Mouse (Mus musculus): ENCODE measurements around the gene Dhx29.
A peak's percentile ranks its signal among the peaks of the same experiment; 100 is the strongest.

Dhx29 gene

DNA sequence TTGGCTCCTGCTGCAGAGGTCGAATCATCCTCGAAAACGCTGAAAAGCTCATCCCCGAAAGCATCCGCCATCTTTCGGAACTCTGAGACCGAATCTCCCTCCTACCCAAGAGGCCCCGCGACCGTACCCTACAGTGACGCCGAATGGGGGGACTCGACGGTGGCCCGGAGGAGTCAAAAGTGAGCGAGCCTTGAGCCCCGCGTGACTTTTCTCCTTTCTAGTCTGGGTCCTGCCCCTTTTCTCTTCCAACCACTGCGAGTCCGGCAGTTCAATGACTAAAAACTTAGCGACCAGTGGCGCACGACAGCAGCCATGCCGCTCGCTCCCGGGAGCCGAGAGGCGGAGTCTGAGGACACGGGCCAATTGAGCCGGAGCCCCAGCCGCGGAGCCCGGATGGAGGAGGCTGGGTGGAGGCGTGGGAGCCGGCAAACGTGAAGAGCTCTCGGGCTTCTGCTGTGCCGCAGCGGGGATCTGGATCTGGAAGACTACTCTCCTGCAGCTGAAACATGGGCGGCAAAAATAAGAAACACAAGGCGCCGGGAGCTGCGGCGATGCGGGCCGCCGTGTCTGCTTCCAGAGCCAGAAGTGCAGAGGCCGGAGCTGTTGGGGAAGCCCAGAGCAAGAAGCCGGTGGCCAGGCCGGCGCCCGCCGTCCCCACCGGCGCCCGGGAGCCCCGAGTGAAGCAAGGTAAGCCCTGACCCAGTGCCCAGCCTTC is at the start of gene Dhx29, which contains the start of gene Mtrex:
Gene Dhx29, plus strand, starts transcription at position 168 of the 715 bp plus-strand sequence.
Gene Mtrex, minus strand, starts transcription at position 112 of the 715 bp plus-strand sequence.
- DNase-seq (ENCODE audit: low spot score): peak; percentile 97

DNA sequence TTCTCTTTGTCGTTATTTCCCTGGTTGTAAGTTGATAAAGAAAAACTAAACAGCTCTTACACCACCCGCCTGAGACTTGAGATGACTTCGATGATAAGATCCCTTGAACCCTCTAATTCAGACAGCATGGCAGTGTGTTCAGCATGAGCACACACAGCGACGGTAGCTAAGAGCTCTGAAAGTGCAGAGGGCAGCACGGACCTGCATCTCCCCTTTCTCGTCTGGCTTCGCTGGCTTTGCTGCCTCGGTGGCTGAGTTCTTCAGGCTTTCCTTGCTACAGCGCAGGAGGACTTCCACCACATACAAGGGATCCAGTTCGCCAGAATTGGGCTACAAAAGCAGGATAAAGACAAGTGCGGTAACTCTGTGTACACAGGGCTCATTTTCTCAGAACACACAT is 40.0 kb upstream of the Dhx29 start:
- DNase-seq (ENCODE audit: low spot score): no peak

DNA sequence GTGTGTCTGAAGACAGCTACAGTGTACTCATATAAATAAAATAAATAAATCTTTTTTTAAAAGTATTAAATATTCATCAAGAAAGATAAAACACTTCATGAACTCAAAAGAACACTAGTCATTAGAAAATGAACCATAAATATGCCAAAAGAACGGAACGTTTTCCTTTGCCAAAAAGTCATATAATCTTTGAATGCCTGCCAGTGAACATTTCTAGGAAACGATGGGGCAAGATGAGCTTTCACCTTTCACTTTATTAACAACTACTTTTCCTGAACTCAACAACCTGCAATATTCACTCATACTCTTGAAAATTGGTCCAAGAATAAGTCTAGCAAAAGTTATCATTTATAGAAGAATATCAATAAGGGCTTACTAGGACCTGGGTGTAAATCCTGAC is 25.1 kb upstream of the Dhx29 start:
- DNase-seq (ENCODE audit: low spot score): no peak

DNA sequence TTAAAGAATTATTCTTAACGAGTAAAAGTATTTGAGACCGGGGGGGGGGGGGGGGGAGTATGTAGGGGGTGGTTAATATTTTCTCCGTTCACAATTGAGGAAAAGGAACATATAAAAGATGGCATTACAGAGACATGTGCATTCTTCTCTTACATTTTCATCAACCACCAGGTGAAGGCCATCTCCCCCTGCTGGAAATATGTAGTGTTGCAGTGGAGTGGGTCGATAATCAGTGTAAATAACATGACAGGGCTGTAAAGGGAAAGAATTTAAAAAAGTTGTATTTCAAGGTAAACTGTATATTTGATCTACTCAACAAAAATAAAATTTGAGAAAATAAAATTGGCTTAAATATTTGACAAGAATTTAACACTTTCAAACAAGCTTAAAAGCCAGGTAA is 17.6 kb upstream of the Dhx29 start:
- DNase-seq (ENCODE audit: low spot score): peak; percentile 32

DNA sequence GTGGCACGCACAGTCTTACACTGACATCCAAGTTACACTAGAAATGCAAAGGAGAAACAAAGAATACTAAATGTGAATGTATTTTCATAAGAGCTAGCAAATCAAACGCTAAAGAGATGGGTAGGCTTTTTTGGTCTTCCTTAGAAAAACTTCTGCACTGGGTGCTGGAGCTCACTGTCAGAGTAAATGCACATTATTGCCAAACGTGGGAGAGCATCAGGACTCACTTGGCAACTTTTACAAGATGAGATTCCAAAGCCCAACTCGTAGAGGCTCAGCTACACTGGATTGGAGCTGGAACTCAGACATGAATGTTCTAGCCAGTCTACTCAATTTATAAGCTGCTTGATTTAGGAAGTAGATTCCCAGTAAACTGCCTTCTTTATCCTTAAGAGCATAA is 16.8 kb upstream of the Dhx29 start:
- no peak for DNase-seq (ENCODE audit: low spot score)

DNA sequence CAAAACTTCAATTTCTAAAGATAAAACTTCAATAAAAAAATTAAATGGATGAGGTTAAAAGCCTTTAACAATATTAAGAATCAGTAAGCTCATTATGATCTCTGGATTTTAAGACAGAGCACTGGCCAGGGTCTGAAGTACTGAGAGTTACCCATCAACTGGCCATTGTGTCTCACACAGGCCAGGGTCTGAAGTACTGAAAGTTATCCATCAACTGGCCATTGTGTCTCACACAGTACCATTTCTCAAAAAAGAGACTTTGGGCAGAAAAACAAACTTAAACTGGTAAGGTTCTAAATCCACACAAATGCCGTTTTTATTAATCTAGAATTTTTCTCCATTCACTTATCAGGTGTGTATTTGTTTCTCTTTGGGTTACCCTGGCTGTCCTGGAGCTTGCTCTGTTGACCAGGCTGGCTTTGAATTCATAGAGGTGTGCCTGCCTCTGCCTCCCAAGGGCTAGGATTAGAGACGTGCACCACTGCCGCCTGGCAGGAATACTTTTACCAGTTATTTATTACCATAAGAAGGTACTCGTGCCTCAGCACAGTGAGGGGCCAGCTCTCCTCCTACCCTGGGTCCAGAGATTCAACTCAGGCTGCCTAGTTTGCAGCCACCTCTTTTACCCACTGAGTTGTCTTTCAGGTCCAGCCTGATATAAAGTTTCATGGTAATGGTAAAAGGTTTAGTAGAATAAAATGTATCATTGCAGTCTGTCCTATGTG is 8.0 kb upstream of the Dhx29 start:
- no peak for DNase-seq (ENCODE audit: low spot score)

DNA sequence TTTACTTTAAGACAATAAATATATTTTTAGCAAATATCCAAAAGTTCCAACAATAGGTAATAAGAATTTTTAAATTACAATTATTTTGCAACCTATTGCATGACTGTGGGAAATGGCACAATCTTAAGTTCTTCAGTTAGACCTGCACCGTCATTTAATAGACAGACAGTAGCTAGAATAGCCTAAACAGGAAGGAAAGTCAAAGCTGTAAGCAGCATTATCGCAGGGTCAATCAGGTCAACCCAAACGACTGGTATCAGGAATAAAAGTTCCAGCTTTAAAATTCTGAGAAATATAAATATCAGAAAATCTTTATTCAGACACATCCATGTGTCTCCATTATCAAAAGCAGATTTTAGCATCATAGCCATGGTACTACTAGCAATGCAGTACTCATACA is 6.3 kb upstream of the Dhx29 start:
- no peak for DNase-seq (ENCODE audit: low spot score)

DNA sequence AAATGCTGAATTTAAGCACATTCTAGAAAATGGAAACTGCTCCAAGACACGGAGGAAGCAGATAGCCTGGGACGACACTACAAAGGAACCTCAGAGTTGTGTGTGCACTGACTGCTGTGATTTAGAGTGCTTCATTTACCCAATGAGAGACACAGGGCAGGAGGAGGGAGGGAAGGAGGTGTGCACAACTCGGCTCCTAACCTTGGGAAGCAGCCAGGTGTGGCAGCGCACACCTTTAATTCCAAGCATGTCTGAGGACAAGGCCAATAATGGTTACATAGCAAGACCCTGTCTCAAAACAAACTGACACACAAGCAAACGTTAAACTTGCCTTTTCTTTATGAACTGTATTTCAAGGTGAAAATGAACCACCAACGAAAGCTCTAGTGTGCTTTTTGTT is 2.0 kb upstream of the Dhx29 start:
- no peak for DNase-seq (ENCODE audit: low spot score)

DNA sequence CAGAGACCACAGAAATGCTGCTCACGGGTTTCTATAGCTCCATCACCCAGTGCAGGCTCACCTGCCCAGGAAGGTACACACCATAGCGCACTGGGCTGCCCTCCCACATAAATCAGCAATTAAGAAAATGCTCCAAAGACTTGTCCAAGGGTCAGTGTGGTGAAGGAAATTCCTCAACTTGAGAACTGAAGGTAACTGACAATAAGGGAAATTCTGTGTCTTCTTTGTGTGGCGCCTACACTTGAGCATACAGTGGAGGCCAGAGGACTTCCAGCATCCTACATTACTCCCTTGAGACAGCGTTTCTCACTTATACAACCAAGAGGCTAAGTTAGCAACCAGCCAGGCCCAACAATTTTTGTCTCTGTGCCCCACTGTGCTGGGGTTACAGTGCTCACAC is 1.3 kb upstream of the Dhx29 start:
- DNase-seq (ENCODE audit: low spot score): no peak

DNA sequence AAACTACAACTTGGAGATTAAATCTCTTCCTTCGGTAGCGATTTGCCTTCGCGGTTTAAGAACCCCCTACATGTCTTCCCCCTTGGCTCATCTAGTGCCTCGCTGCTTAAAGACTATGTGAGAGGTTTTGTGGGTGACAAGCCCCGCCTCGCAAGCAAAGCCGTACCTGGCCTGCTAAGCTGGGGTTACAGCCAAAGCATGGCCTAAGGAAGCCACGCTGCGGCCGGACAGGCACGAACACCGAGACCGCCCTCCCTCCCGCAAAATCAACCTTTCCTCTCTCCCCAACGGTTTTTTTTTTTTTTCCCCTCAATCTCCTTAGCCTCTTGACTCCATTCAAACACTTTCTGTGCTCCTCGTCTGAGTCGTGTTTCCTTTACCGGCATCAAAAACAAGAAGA is 458 bp upstream of the Dhx29 start:
- peak; percentile 38 for DNase-seq (ENCODE audit: low spot score)

DNA sequence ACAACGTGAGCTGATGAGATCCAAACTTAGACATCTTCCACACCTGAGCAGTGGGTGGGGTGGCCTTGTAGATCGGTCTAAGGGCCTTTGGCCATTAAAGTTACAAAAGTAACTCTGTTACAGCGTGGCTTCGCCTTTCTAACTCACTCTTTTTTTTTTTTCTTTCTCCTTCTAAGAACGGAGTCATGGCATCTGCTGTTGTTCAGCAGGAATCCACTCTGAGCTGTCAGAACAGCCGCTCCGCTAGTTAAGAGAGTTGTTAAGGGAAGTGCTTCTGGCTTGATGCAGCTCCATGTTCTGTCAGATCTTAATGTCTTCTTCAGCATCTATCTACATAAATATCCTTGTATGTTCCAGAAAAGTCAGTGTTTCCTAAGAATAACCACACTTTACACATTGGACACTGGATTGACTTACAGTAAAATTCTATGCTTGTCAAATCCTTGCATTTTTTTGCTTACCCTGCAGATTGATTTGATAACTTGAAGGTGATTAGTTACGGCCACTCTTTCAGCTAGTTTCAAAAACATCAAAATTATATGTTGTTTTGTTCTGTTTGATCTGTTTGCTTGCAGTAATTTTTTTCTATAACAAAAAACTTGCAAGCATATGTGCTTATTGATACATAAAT is 899 bp downstream of the Dhx29 start:
- DNase-seq (ENCODE audit: low spot score): no peak

DNA sequence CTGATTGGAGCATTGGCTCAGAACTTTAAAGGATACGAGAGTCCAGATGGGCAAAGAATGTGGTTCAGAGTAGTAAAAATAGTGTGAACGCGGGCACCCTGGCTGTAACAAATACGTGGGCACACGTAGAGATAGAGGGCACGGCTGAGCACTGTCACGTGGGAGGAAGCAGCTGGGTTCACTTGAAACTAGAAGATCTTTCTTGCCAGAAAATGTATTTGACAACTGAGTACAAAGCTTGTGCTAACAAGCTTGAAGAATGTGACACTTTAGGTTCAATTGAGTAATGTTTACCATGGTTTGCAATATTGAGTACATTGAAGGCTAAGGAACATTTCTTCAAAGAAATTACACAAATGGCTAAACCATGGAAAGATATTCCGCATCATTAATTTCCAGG is 10.9 kb downstream of the Dhx29 start:
- no peak for DNase-seq (ENCODE audit: low spot score)

DNA sequence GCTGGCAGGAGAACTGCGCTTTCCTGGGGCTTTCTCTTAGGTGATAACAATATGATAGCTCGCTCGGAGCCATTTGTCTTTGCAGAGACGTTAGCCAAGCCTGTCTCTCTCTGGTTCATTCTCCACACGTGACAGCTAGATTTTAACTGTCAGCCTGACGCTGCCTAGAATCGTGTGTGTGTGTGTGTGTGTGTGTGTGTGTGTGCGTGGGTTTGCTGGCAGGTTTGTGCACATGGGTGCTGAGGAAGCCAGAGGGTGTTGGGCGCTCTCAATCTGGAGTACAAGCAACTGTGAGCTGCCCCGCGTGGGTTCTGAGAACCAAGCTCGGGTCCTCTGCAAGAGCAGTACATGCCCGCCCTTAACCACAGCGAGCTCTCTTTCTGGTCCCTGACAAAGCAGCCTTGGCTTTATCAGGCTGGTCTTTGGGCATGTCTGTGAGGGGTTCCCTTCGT is 14.7 kb downstream of the Dhx29 start:
- no peak for DNase-seq (ENCODE audit: low spot score)

DNA sequence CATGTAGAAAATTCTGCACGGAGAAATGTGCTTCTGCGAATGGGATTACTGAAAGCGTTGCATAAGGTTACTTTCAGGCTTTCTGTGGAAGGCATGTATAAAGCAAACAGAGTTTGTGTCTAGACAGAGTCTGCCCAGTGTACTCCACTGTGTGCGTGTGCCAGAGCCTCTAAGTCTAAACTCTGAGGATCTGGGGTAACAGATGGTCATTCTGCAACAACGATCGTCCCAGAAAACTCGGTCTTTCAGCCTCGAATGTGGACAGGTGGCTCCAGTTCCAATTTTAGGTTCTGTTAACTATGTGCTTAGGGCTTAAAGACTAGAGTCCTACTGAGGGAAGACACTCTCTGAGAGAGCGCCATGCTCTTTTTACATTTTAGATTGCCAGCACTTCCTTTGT is 18.1 kb downstream of the Dhx29 start:
- DNase-seq (ENCODE audit: low spot score): no peak

DNA sequence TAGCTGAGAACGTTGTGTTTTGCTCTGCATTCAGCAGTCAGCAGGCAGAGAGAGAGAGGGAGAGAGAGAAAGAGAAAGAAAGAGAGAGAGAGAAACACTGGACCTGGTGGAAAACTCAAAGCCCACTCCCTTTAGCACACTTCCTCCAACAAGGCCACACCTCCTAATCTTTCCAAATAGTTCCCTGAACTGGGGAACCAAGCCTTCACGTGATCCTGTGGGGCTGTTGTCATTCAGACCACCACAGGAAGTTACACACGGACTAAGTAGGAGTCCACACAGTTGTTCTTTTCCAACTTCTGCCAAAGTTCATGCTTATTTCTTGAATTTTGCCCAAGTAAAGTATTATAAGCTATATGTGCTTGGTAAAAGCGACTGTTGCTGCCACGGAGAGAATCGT is 18.6 kb downstream of the Dhx29 start:
- no peak for DNase-seq (ENCODE audit: low spot score)

DNA sequence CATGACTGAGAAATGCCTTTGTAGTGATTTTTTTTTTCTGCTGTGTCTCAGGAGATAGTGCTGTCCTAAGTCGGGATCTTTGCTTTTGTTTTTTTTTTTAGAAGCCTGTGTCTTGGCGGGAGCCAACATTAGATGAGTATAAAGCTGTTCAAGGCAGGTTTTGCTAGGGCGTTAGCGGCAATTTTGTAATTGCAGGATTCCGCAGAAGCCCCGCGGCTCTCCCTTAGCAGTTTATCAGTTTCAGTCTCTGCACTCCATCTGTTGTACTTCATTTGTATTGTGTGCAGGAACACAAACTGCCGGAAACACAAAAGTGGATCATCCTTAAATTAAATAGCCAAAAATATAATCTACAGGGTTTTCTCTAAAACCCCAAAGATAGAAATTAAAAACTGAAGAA is 26.8 kb downstream of the Dhx29 start:
- no peak for DNase-seq (ENCODE audit: low spot score)

DNA sequence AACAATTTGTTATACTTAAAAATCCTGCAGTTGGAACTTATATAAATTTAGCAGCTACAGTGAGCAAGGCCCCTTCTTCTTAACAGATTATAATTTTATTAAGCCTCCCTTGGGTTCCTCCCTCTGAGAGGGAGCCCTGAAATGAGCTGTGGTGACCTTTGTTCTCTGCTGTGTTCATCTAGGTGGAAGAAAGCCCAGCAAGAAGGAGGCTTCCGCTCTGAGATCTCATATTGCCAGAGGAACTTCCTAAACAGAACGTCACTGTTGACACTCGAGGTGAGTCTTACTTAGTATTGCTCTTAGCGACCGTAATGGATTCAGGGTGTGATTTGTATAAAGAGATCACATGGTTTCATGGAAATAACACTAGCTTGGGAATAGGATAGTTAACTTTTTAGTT is 35.8 kb downstream of the Dhx29 start:
- no peak for DNase-seq (ENCODE audit: low spot score)

DNA sequence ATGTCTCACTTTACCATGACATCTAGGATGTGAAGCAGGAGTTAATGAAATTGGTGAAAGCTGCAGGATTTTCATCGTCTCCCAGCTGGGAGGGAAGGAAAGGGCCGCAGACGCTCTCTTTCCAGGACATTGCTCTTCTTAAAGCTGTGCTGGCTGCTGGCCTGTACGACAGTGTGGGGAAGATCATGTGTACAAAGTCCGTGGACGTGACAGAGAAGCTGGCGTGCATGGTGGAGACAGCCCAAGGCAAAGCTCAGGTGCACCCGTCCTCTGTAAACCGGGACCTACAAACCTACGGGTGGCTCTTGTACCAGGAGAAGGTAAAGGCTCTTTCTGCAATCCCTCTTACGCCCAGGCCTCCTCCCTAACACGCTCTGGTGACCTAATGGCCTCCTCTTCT is 37.2 kb downstream of the Dhx29 start:
- DNase-seq (ENCODE audit: low spot score): no peak

DNA sequence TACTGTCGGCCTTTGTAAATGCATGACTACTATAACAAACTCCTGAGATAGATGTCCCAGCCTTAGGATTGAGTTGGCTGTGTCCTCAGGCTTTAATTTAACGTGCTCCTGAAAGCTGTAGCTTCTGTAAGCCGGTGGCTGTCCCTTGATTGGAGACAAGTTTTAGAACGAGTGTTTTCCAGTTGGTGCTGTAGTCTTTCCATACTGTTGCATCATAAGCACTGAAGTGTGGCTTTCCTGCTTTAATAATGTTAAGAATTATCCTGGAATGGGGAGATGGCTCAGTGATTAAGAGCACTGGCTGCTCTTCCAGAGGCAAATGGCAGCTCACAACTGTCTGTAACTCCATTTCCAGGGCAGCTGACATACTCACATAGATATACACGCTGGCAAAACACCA is 40.0 kb downstream of the Dhx29 start:
- DNase-seq (ENCODE audit: low spot score): no peak

DNA sequence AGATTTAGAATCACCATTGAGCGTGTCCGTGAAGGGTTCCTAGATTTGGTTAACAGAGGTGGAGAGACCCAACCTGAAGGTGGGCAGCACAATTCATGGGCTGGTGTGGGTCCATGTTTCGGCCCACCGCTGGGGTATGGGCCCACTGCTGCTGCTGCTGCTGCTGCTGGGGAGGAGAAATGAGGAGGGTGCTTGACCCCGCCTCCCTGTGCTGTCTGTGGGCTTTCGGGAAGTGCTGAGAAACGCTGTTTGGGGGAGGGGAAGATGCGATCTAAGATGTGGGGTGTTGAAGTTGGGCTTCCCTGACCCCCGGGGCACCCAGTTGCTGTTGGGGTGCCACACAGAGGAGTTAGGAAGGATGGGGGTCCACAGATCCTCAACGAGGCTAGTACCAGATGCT is 49.5 kb downstream of the Dhx29 start:
- DNase-seq (ENCODE audit: low spot score): no peak

DNA sequence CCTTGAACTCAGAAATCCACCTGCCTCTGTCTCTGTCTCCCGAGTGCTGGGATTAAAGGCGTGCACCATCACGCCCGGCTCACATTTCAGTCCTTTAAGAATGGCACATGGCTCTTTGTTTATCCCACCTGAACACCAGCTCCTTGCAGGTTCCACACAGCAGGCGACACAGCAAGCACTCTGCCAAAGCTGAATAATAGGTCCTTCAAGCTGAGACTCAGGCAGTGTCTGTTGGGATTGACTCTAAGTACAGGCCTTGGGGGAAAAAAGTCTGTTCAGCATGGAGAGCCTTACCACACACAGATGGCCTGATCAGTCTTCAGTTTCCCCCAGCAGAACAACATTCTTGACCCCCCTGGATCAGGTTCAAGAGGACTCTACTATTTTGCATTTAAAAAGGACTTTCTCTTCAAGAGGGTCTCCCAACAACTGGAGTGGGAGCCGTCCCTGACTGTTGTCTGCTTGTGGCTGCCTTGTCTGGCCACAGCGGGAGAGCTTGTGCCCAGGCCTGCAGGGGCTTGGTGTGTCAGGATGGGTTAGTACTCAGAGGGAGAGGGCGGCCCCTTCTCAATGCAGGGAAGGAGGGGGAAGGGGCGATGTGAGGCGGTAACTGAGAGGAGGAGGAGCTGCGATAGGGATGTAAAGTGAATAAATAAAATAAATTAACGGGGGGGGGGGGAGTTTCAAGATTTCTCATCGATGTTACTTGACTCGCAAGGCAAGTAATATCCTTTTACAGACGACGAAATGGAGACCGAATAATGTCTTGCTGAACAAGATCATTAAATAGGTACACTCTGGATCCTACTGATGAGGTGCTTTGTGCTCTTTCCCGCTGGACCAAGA is 58.6 kb downstream of the Dhx29 start:
- DNase-seq (ENCODE audit: low spot score): no peak

DNA sequence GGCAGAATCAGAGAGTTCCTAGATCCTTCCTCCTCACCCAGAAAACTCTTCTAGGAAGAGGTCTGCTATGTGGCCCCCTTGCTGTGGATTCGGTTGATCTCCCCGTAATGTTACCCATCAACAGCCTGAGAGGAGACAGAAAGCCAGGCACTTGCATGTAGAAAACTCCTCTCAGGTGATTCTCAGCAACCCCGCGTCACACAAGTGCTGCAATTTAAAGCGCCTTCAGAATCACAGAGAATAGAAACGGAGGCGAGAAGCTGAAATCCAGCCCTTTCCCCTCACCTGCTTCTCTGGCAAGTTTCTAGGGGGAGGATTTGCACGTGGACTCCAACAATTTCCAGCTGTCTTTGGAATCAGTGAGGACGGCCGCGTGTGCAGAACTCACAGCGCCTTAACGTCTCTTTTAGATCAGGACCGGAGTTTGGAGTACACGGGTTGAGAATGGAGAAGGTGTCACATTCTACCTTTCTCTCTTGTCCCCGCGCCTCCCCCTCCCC is 59.2 kb downstream of the Dhx29 start:
- no peak for DNase-seq (ENCODE audit: low spot score)

Data from T-cell, adult 2 months (primary cell).